Mouse (Mus musculus) heart, embryonic 11.5 days (tissue): Measurements from ENCODE around the gene Eif6. TPM values are rescaled to one million over a fixed set of nuclear protein-coding genes. Genes with fewer than 3 reads are reported as not detected.
A peak's percentile ranks its signal among the peaks of the same experiment; 100 is the strongest.

ENCODE experiments used
- ATAC-seq: fragments of 200-750 bp; cut with Nextera tagmentation; replicated peaks from 2 replicates; pipeline ENCODE4 v1.8.0; 2017; ENCODE audit warnings: moderate library complexity; ENCODE audit not compliant: insufficient number of reproducible peaks, low FRiP score, low TSS enrichment
- H3K27ac ChIP-seq: fragments of 300-500 bp; sonication (generic); 2 replicates; pipeline ENCODE4 v1.5.1; 2014; ENCODE audit warnings: mild to moderate bottlenecking, low read depth, low read length
- H3K27me3 ChIP-seq: fragments of 300-500 bp; sonication (generic); 2 replicates; pipeline ENCODE4 v1.6.1; 2014; ENCODE audit warnings: mild to moderate bottlenecking, low read length, mixed read lengths; ENCODE audit not compliant: control insufficient read depth, insufficient read depth
- H3K36me3 ChIP-seq: fragments of 300-500 bp; sonication (generic); 2 replicates; pipeline ENCODE4 v1.6.1; 2014; ENCODE audit warnings: mild to moderate bottlenecking, low read length, moderate library complexity, mixed read lengths; ENCODE audit not compliant: control insufficient read depth, insufficient read depth
- H3K4me1 ChIP-seq: fragments of 300-500 bp; sonication (generic); 2 replicates; pipeline ENCODE4 v1.6.1; 2014; ENCODE audit warnings: low read length; ENCODE audit not compliant: control insufficient read depth, insufficient read depth
- H3K4me2 ChIP-seq: fragments of 300-500 bp; sonication (generic); 2 replicates; pipeline ENCODE4 v1.6.1; 2014; ENCODE audit warnings: mild to moderate bottlenecking, moderate library complexity
- H3K4me3 ChIP-seq: fragments of 300-500 bp; sonication (generic); 2 replicates; pipeline ENCODE4 v1.5.1; 2014; ENCODE audit warnings: low read depth, low read length
- H3K9ac ChIP-seq: fragments of 300-500 bp; sonication (generic); 2 replicates; pipeline ENCODE4 v1.6.1; 2014; ENCODE audit warnings: mild to moderate bottlenecking, low read depth, low read length, moderate library complexity
- H3K9me3 ChIP-seq: fragments of 300-500 bp; sonication (generic); replicated peaks from 2 replicates; pipeline ENCODE4 v1.6.1; 2016; ENCODE audit warnings: low read length; ENCODE audit not compliant: control insufficient read depth
- WGBS: fragments of 180-500 bp; shearing (Covaris S2); extraction: QIAGEN DNeasy Blood & Tissue Kit; methylation state at CpG from one replicate; pipeline ENCODE4 v1.1.7; 2014; ENCODE audit not compliant: insufficient replicate concordance; 5-methylcytosine and 5-hydroxymethylcytosine counted together
- polyA plus RNA-seq: library from polyadenylated mRNA; unstranded; fragments of >200 nt; fragmentation: Nextera tagmentation; extraction: Ambion mirVana; gene quantifications from 2 replicates; pipeline ENCODE4 v1.2.1, GENCODE M21; 2014

The Eif6 gene
- polyA plus RNA-seq, 1 experiment from 2014 or later = 138 TPM

- no peak overlapping the region for H3K27ac ChIP-seq
- H3K36me3 ChIP-seq = no peaks in the 10 kb centered on the region
- peaks cover 5% of the 10 kb centered on the region; the same call in 1 of the 2 replicates for H3K4me1 ChIP-seq
- no peaks in the 10 kb centered on the region for H3K27me3 ChIP-seq
- H3K9ac ChIP-seq = no peak overlapping the region
- H3K4me3 ChIP-seq = no peak overlapping the region
- no peak overlapping the region for H3K4me2 ChIP-seq
- WGBS = 79% methylated on average over 4 of the region's 4 CpGs
- H3K9me3 ChIP-seq = no peaks in the 10 kb centered on the region
- no peak for ATAC-seq
Observed at GRCm38 (mm10) chr2:155807408-155807807, 19.3 kb downstream of the Eif6 start.

GRCm38 (mm10) chr2:155806548-155806947 is 20.2 kb downstream of the Eif6 start:
- no peak overlapping the region for H3K4me3 ChIP-seq
- no peak for ATAC-seq
- WGBS = 64% methylated on average over 5 of the region's 5 CpGs
- H3K9me3 ChIP-seq = no peaks in the 10 kb centered on the region
- H3K27me3 ChIP-seq = no peaks in the 10 kb centered on the region
- H3K4me2 ChIP-seq = no peak overlapping the region
- H3K36me3 ChIP-seq = no peaks in the 10 kb centered on the region
- peaks cover 5% of the 10 kb centered on the region; the same call in 1 of the 2 replicates for H3K4me1 ChIP-seq
- H3K9ac ChIP-seq = no peak overlapping the region
- no peak overlapping the region for H3K27ac ChIP-seq

- 72% methylated on average over 6 of the region's 6 CpGs for WGBS
- Histone ChIP-seq H3K9ac (no peak overlapping the region), H3K9me3 (no peaks in the 10 kb centered on the region), H3K27ac (no peak overlapping the region), H3K4me1 (peaks cover 5% of the 10 kb centered on the region; the same call in 1 of the 2 replicates), H3K27me3 (no peaks in the 10 kb centered on the region), H3K4me3 (no peak overlapping the region), H3K36me3 (no peaks in the 10 kb centered on the region), H3K4me2 (no peak overlapping the region)
- no peak for ATAC-seq
Observed at GRCm38 (mm10) chr2:155805925-155806255, 20.8 kb downstream of the Eif6 start.

GRCm38 (mm10) chr2:155805231-155805924 is 21.3 kb downstream of the Eif6 start:
- Histone ChIP-seq H3K36me3 (no peaks in the 10 kb centered on the region), H3K4me3 (no peak overlapping the region), H3K4me1 (peaks cover 5% of the 10 kb centered on the region; the same call in 1 of the 2 replicates), H3K9me3 (no peaks in the 10 kb centered on the region), H3K27ac (no peak overlapping the region), H3K27me3 (no peaks in the 10 kb centered on the region), H3K9ac (0 out of 2 replicates have a peak overlapping the region, but pooled peaks have one; percentile 6), H3K4me2 (no peak overlapping the region)
- ATAC-seq = no peak
- 37% methylated on average over 6 of the region's 6 CpGs for WGBS

- Histone ChIP-seq H3K27ac (no peak overlapping the region), H3K4me3 (no peak overlapping the region), H3K4me1 (peaks cover 5% of the 10 kb centered on the region; the same call in 1 of the 2 replicates), H3K9me3 (no peaks in the 10 kb centered on the region), H3K27me3 (no peaks in the 10 kb centered on the region), H3K36me3 (no peaks in the 10 kb centered on the region), H3K4me2 (no peak overlapping the region), H3K9ac (no peak overlapping the region)
- WGBS = 66% methylated on average over 5 of the region's 5 CpGs
- ATAC-seq = no peak
Observed at GRCm38 (mm10) chr2:155804053-155804452, 22.7 kb downstream of the Eif6 start.

- no peak overlapping the region for H3K27ac ChIP-seq
- no peaks in the 10 kb centered on the region for H3K36me3 ChIP-seq
- H3K27me3 ChIP-seq = peaks cover 5% of the 10 kb centered on the region; the same call in 1 of the 2 replicates
- no peak for ATAC-seq
- no peak overlapping the region for H3K4me2 ChIP-seq
- H3K4me3 ChIP-seq = no peak overlapping the region
- H3K9ac ChIP-seq = no peak overlapping the region
- no peaks in the 10 kb centered on the region for H3K9me3 ChIP-seq
- H3K4me1 ChIP-seq = peaks cover 5% of the 10 kb centered on the region; the same call in 1 of the 2 replicates
- 48% methylated on average over 3 of the region's 3 CpGs for WGBS
Observed at GRCm38 (mm10) chr2:155802761-155803160, 24.0 kb downstream of the Eif6 start.

- no peak for ATAC-seq
- WGBS = 56% methylated on average over 3 of the region's 3 CpGs
- no peak overlapping the region for H3K27ac ChIP-seq
- H3K36me3 ChIP-seq = no peaks in the 10 kb centered on the region
- no peaks in the 10 kb centered on the region for H3K9me3 ChIP-seq
- no peak overlapping the region for H3K4me3 ChIP-seq
- no peak overlapping the region for H3K4me2 ChIP-seq
- H3K9ac ChIP-seq = no peak overlapping the region
- no peaks in the 10 kb centered on the region for H3K4me1 ChIP-seq
- peaks cover 5% of the 10 kb centered on the region; the same call in 1 of the 2 replicates for H3K27me3 ChIP-seq
Observed at GRCm38 (mm10) chr2:155798613-155799012, 28.1 kb downstream of the Eif6 start.

GRCm38 (mm10) chr2:155794674-155795445 is 31.9 kb downstream of the Eif6 start:
- no peaks in the 10 kb centered on the region for H3K4me1 ChIP-seq
- 75% methylated on average over 12 of the region's 12 CpGs for WGBS
- H3K9me3 ChIP-seq = no peaks in the 10 kb centered on the region
- no peak overlapping the region for H3K27ac ChIP-seq
- peaks cover 8% of the 10 kb centered on the region; the same call in 1 of the 2 replicates for H3K27me3 ChIP-seq
- no peak for ATAC-seq
- H3K9ac ChIP-seq = no peak overlapping the region
- no peak overlapping the region for H3K4me2 ChIP-seq
- H3K36me3 ChIP-seq = no peaks in the 10 kb centered on the region
- H3K4me3 ChIP-seq = no peak overlapping the region
